Mouse (Mus musculus) urinary bladder, postnatal 10 days (tissue): ENCODE data around the gene Adgrf3.

ENCODE experiments used
- DNase-seq: peaks from one replicate; pipeline ENCODE4 v3.0.0; 2022; ENCODE audit warnings: low spot score

Gene Adgrf3

DNA sequence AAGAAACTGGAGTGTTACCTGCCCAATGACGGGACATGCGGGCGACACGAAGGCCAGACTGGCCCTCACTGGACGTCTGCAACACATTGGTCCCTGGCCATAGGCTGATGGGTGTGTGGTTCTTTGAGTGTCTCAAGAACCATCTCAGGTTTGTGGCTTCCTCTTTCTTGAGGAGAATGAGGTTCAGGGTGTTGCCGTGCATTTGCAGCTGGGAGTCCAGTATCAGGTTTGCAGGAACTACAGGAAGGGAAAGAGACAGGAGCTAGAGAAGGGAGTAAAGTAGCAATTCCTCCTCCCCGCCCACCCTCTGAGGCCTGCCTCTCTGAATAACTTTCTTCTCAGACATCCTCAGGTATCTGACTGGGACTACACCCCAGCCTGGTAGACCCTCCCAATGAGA lies 3.3 kb downstream of the Adgrf3 start:
- DNase-seq, result no peak

DNA sequence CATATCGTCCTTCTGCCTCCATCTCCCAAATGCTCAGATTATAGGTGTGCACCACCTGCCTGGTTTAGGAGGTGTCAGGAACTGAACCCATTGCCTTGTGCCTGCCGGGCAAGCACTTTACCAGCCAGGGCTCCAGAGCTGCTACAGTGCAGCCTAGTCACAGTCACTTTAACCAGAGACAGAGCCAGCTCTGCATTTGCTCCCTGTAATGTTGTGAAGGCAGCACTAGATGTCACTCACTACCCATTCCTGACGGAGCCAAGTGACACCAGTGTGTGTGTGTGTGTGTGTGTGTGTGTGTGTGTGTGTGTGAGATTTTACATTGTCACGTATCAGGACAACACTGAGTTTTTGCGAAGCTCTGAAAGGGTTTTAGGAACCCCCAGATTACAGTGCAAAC lies 4.0 kb downstream of the Adgrf3 start:
- DNase-seq, result no peak

DNA sequence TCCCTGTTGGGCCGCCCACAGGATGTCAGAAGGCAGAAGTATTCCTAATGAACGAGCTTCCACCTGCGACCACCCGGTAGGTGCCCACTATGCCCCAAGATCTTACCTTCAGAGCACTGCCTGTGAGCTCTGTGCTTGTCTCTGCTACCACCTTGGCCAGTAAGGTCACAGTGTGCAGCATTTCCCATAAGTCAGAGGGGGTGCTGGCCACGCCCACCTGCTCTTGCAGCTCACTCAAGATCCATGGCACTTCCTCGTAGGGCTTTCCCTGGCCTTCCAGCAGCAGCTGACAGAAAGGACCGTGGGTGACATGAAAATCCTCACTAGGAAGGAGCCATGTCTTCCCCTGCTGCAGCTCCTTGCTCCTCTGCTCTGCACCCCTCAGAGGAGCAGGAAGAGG lies 7.3 kb downstream of the Adgrf3 start:
- DNase-seq, result no peak

DNA sequence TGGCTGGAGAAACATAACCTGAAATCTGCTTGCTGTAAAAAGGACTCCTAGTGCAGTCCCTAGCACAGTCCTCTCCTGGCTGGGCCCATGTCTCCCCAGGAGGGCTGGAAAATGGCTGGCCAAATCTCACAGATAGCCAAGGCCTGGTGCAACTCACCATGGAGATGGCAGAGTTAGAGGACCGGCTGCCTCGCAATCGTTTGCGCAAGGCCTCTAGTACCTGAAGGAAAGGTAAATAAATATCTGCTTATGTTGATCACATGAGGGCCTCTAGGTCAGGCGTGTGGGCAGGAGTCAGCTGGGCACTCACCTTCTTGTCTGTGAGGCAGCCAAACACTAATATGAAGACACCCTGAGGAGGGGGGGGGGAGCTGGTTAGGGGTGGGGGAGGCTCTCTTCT lies 10.2 kb downstream of the Adgrf3 start:
- DNase-seq, result no peak

DNA sequence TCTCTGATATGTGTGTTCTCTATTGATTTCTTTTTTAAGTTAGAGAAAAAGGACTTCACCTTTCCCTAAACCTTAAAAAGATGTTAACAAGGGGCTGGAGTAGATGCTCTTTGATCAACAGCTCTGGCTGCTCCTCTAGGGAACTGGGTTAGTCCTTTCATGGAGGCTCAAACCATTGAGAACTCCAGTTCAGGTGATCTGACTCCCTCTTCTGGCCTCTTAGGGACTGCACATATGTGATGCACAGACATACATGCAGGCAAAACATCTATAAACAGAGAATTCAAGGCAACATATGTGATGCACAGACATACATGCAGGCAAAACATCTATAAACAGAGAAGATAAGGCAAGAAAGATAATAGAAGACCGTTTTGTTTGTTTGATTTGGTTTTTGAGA lies 13.1 kb downstream of the Adgrf3 start:
- no peak for DNase-seq

DNA sequence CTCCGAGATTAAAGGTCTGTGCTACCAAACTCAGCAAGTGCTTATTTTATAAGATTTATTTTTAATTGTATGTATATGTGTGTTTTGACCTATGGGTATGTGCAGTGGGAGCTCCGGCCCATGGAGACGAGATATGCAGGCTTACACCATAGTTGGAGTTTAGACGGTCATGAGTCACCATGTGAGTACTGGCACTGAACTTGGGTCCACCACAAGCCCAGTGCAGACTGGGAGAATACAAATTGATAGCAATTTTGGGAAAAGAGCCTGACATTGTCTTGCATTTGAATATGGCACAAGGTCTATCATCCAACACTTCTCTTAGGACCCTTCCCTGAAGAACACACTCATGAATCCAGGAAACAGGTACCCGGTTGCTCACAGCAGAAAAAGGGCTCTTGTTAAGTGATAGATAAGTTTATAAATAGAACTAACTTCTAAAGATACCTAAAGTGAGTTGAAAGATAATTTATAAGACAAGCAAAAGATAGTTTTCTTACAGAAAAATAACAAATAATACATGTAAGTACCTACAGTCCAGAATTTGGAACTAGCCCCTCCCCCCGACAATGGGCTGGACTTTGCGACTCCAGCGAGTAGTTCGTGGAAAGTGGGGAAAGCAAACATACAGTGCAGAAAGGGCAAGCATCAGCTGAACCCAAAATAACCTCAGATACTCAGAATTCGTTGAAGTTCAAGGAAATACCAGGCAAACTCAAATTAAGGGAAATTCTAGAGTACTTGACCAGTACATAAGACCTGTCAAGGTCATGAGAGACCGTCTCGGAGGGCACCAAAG lies 17.6 kb downstream of the Adgrf3 start:
- DNase-seq, result no peak

DNA sequence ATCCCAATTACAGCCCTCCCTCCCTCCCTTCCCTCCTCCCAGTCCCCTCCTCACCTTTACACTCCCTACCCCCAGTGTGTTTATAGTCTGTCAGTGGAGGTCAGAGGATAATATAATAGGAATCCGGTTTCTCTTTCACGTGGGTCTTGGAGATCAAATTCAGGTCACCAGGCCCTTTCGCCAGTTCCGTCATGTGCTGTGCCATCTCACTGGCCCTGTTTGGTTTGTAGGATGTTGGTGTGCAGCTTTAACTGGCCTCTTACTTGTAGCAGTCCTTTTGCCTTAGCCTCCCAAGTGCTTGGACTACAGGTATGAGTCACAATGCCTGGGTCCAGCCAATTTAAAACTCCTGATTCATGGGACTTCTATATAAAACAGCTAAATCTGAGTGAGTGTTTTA lies 29.7 kb downstream of the Adgrf3 start:
- no peak for DNase-seq

DNA sequence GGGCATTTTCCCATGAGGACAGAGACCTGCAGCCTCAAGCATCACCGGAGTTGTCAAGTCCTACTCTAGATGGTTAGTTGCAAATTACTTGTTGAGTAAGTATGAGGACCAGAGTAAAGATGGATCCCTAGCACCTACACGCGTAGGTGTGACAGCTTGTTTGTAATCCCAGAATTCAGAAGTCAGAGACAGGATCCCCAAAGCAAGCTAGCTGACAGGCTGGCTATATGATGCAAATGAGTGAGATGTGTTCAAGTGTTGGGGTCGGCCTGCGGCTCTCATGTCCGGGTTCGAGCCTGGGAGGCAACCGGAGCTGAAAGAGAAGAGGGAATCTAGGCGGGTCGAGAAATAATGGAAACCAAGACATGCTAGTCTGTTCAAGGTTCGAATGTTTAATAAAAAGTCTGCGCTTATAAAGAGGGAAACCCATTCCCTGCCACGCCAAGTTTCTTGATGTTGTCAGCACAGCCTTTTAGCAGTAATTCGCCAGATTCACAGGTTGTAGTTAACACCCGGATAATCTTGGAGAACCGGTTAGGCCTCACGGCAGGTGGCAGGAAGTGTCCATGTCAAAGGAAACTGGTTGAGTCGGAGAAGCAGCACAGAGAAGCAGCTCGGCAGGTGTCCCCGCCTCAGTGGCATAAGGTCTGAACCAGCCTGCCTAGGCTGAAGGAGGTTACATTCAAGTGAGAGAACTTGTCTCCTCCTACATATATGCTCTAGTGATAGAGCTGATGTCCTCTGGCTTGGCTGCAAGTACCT lies 32.4 kb downstream of the Adgrf3 start:
- no peak for DNase-seq

DNA sequence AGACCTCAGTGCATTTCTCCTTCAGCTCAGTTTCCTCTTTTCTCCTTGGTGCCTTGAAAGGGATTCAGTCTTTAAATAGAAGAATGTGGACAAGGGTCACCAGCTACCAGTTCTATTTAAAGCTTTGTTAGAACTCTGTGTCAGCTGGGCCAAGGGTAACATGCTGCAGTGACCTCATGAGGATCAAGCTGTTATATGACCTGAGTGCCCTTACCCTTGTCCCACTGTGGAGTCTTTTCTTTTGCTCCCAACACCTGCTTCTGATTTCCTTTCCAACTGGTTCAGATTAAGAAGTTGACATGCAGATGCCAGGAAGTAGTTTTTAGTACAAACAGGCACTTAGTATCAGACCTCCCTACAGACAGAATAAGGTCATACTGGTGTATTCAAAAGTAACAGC lies 33.4 kb downstream of the Adgrf3 start:
- no peak for DNase-seq

DNA sequence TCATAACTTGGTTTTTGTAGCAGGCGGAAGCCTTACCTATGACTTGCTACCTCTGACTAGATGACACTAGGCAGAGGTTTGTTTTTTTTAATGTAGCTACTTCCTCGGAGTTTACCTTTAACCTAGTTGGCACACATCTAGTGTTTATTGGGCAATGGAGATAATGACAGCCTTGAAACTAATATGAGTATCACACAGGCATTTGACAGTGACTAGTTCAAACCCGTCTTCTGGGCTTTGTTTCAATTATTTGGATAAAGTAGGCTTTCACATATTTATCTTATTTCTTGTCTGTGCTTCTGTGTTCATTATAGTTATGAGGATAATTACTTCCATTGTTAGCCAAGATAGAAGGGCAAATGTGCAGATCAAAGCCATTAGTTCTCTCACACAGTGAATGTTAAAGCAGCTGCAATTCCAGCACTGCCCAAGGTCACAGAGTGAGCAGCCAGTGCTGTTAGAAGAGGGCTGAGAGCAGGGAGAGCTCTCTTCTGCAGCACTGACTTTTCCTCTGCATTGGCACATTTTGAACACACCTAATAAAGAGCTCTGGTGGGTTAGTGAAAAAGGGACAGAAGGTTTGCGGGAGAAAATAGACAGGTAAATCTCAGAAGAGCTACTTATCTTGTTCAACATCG lies 35.1 kb downstream of the Adgrf3 start:
- DNase-seq, result no peak

DNA sequence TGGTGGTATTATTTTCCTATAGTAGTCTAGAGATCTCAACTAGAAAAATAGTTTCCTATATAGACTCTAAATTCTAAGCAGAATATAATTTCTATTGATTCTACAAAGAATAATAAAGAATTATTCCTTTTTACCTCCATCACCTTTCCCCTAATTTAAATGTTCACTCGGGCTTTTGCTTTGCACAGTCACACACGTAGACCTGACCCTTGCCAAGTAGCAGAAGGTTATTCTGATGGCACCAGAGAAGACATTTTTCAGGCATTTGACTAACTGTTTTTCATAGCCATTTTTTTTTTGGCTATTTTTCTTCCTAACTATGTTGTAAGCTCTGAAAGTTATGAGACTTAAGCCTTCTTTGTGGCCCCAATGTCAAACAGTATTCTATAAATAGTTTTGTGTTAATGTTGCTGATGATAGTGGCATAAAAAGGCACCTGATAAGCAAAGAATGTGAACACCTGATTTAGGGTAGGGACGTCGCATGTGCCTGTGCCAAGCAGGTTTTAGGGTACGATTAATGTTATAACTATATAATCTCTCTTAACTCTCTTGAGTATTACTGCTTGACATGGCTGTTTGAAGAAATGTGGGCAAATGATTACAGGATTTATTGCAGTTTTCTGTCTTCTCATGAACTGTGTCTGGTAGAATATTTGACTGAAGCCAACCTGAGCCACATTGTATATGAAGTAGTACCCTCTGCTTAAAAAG lies 40.1 kb downstream of the Adgrf3 start:
- DNase-seq, result no peak

DNA sequence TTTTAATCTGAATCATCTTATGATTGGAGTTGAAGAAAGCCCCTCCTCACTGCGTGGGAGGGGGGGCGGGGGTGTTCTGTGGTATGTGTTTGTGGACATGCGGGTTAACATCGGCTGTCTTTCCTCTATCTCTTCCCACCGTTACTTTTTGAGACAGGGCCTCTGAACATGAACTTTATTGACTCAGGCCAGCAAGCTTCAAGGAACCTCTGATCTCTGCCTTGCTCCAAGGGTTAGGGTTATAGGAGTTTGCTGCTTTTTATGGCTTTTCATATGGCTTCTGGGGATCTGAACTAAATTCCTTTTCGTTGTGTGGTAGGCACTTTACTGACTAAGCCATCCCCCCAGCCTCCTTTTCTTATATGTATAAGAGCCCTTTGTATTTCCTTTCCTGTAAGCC lies 43.2 kb downstream of the Adgrf3 start:
- no peak for DNase-seq

DNA sequence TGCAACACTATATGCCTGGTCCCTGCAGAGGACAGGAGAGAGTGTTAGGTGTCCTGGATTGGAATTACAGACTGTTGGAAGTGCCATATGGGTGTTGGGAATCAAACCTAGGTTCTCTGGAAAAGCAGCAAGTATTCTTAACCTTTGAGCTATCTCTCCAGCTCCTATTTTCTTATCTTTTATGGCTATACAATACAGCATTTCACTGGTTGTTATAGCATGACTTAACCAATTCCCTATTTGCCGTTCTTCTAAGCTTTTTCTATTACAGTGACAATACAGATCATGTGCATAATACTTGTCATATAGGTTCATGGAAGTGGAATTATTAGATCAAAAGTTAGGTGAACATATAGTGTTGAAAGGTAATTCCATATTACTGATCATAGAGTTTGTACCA lies 43.7 kb downstream of the Adgrf3 start:
- DNase-seq, result no peak

DNA sequence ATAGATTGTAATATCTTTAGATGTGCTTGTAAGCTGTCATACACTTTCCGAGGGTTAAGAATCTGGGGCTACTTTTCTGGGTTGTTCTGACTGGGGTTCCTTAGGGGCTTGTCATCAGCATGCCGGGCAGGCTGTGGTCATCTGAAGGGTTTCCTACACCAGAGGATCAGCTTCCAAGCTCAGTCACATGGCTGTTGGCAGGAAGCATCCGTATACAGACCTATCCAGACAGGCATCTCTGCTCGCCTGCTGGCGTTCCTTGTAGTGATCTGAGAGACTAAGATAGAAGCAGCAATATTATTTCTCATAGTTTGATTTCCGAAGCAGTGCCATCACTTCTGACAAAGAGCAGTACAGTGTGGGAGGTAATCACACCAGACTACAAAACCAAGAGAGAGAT lies 45.9 kb downstream of the Adgrf3 start:
- DNase-seq, result no peak

DNA sequence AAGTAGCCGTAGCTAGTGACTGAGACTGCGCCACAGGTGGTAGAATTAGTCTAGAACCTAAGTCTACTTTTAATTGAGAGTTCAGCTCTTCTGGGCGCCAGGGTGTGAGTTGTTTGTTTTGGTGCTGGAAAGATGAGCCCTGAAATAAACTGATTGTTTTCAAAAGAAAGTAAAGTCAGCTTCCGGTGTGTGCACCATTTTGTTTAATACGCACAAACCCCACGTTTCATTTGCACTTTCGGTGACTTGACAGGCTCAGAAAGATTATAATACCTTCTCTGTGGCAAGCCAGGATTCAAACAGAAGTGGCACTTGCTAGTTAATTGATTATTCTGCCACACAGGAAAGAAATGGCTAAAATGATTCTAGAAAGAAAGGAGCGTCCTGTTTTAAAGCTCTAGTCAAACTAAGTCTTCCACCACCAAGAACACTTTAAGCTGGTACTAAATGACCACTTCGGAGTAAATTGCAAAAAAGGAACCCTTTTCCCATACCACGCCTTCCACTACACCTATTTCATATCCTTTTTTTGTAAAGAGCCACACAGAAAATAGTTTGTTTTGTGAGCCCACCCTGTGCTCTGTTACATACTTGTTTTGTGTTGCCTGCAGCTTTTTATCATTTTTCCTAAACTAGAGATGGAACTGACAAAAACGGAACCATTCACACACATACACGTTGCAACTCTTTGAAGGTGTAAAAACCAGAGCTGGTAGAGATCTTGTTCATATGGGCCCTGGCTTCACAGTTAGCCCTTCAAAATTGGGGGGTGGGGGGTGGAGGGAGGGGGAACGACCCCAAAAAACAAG lies 49.5 kb downstream of the Adgrf3 start:
- DNase-seq, result no peak

DNA sequence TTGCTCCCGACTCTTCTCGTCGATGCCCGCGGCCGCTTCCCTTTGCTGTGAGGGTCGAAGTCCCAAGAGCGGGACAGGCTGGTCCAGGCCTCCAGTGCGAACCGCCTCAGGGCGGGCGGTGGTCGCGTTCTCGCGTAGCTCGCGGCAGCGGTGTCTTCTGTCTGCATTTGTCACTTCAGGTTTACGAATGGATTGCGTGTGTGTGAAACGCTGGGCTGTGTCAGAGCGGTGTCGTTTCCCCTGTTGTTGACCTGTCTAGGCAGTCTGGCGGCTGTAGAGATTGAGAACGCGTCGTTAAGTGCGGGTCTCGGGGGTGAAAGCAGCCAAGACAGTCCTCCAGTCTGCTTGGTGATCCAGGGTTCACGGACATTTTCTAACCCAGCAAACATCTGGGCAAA lies 50.1 kb downstream of the Adgrf3 start:
- DNase-seq, result no peak

DNA sequence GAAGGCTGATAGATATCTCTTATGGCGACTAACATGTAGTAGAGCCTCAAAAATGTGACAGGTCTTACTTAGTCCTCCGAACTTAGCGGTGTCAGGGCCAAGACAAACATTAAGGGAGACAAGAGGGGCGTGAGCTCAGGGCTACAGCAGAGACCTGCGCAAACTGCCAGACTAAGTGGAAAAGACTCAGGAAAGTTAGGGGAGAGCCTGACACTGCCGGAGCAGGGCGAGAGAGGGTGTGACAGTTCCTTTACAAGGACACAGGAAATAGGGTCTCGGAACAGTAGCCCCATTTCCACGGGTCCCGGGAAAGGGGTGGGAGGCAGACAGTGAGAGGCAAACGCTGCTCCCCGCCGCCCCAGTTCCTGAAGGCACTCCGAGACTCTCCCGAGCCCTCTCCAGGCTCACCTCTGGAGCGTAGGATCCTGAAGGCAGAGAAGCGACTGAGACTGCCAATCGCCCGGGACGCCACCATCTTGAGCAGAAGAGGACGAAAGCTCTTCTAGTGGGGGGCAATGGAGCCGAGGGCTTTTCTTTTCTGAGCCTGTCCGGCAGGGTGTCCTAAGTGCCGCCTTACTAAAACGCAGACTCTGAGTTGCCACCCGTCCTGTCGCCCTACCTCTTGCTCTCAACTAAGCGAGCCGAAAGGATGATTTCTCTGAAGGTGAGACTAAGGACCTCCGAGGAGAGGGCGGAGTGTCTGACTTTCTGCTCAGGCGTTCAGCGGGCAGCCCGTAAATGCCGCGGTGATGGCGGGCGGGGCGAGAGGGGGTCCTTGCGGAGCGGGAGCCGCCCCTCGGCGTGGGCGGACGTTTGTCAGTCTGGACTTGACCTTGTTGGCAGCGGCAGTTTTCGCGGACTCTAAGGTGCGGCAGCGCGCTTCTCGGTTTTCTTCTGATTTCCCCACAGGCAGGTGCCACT lies 50.8 kb downstream of the Adgrf3 start, which contains the start of the genes Hadha and Hadhb:
Hadha (minus strand) TSS at position 689 of the 921 bp plus-strand sequence.
Hadhb (plus strand) TSS at position 775 of the 921 bp plus-strand sequence.
- DNase-seq, result peak; percentile 63

DNA sequence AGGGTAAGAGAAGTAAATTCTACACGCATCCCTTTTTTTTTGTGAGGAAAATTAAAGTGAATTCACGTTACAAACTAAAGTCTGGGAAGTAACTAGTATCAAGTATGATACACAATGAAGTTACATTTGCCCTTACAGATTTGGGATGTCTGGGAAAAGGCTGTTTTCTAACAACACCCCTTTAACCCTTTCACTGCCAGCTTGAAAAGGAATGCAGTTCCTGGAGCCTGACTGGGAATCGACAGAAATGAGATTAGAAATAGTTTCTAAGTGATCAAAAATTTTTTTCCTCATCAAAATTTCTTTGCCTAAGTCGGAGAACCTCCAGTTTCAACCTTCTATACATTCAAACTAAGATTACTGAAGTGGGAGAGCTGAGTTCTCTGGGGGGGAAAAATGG lies 51.5 kb downstream of the Adgrf3 start:
- DNase-seq, result no peak

DNA sequence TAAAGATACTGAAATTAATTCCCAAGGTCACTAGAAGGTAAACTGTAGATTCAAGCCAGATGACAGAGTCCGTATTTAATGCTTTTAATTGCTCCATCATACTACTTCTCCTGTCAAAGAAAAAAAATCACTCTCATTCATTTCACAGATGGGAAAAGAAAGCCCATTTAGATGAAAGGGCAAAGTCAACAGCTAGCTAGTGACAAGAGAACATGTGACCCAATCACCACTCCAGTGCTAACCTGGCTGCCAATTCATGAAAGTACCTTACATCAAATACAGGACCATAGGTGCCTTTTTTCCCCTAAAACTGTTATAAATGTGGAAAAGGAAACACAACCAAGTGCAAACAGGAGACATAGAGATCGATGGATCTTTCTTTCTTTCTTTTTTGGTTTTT lies 52.3 kb downstream of the Adgrf3 start:
- no peak for DNase-seq

DNA sequence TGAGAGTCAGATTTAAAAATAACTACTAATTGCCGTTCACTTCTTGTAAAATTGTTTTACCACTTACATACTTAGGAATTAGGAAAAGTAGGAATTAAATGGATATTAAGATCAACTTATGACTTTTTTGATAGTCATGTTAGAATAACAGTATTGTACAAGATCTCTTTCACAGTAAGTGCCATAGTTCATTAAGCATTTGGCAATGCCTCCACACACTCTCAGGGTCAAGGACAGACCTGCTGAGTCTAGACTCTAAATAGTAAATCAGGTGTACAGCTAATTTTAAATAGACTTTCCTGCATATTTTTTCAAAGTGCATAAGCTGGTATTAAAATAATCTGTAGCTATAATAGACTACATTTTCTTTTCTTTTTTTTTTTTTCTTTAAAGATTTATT lies 53.1 kb downstream of the Adgrf3 start:
- DNase-seq, result no peak
